Mouse (Mus musculus) spleen, embryonic (tissue): ENCODE results near the gene Smtnl2.

Source experiments
- CTCF ChIA-PET: fragments of 350-600 bp; sonication (Branson Sonifier 250); formaldehyde crosslinking; loops from one replicate; lab custom pipeline; 2022; lab: Charles Lee

Smtnl2 gene

GRCm38 (mm10) chr11:72363523-72364240 lies 47.8 kb downstream of the Smtnl2 start:
- CTCF ChIA-PET: no interaction called here

DNA sequence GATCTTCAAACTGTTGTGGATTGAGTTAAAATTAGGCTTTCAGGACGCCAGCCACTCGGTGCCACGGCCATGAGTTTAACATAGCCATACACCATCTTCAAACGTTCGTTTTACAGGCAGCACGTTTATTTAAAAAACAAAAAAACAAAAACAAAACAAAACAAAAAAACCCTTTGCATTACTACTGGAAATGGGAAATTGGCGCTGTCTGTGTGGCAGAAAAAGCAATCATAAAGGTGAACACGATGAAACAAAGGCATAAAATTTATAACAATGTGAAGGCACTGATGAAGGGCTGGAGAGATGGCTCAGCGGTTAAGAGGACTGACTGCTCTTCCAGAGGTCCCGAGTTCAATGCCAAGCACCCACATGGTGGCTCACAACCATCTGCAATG lies 49.2 kb downstream of the Smtnl2 start, which contains the start of gene Tekt1:
Gene Tekt1, minus strand, starts transcription at position 96 of the 395 bp plus-strand sequence.
- CTCF ChIA-PET: no interaction called here

DNA sequence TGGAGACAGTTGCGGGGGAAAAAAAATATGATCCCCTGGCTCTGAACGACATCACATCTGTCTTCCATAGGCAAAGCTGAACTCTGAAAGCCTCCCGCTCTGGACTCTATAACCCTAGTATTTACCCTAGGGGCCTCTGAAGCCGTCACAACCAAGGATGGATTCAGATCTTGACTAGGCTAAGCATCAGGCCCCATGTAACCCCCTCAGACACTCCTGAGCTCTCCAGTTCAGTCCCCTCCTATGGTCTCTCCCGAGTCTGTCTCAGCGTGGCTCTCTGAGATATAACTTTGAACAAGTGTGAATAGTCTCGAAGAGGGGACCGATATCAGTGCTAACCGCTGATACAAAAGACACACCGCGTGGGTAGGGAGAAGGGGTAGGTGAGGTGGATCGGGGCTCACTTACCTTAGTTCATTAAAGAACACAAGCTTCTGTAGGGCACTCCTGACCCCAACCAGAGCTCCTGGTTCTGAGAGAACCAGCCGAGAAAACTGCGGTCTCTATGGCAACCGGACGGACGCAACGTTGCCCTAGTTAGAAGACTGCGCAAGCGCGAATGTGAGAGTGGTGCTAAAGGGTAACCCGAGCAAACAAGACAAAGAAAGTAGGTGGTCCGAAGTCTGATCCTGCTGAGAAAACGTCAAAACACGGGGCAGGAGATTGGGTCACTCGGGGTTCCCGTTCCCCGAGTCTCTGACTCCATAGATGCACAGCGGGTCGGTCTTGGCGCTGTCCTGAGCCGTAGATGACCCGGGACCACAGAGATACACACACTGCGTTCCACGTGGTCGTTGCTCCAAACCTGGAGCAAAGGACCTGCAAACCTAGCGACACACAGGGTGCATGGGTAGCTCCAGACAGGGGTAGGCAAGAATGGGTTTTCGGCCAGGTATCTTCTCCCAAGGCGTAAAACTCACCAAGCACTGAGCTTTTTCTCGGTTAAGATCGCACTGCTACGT lies 49.8 kb downstream of the Smtnl2 start:
- CTCF ChIA-PET: interaction anchor here (0.8 kb wide), 1 partner anchor 102 kb away, joined by 7 read pairs; no protein-coding TSS in a partner anchor

DNA sequence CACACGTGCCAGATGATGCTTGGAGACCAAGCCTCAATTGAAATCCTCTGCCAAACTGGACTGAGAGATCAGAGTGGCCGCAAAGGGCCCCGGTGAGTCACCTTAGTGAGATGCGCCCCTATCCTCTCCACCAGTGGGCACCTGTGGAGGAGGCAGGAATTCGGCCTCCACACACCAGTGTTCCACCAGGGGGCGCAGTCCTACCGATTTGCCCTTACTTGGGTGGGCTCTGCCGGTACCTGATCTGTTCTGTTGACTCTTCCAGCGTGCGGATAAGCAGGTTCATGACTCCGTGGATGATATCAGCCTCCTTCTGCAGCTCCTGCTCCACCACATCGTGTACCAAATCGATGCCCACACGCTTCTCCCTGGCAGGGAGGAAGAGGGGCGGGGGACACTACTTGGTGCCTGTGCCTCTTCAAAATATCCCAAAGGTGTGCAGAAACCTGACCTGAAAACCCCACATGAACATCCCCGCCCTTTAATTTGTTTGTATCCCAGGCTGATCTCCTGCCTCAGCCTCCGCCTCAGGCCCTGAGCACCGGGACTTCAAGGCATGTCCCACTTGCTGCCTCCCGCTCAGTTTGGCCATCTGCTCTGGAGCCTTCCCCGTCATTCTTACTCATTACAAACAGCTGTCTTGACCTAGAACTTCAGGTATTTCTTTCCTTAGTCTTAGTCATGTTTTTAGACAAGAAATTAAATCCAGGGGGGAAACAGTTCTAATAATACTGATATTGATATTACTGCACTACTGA lies 56.4 kb downstream of the Smtnl2 start:
- CTCF ChIA-PET: interaction anchor here (0.6 to 1.0 kb wide), 2 partner anchors 39 to 209 kb away, joined by 3 to 4 read pairs; no protein-coding TSS in a partner anchor

DNA sequence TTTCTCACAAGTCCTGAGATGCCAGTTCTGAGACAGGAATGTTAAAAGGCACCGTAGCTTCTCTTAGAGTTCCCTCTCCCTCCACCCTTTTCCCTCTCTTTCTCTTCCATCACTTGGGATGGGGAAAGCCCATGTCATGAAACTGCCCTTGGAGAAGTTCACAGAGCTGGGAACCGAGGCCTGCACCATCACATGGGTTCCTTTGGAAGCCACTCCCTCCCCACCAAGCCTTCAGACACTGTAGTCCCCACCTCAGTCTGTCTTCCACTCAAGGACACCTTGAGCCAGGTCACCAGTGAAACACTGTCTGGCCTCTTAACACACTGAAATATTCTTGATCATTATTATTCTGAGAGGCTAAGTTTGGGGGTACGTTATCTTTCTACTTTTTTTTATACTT lies 58.3 kb downstream of the Smtnl2 start:
- CTCF ChIA-PET: interaction anchor here (0.9 kb wide), 1 partner anchor 9 kb away, joined by 5 read pairs; no protein-coding TSS in a partner anchor

DNA sequence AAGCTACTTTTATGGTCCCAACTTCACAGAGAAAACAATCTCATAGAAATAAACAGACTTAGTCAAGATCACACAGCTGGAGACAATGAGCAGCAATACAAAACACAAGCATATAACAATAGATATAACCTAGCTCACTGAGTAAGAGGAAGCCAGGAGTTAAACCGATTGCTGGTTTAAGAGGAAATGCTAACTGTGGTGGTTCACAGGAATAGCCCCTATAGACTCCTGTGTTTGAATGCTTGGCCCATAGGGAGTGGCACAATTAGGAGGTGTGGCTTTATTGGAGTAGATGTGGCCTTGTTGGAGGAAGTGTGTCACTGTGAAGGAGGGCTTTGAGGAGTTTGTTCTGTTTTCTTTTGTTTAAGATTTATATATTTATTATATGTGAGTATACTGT lies 59.2 kb downstream of the Smtnl2 start:
- CTCF ChIA-PET: no interaction called here

DNA sequence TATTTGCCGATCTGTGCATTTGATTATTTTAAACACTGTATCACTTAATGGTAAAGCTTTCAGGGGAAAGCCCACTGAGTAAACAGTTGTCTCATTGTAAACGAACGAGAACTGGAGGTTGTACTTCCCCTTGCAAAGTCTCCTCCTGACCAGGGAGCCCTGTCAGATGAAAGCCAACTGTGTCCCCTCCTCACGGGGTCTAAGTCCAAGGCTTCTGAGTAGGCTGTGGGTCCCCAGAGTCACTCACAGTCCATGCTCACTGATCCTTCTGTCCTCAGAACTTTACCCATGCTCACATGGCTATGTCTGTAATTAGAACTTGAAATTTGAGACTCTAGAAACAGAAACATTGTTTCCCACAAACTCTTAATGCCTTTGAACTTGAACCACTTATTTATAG lies 61.9 kb downstream of the Smtnl2 start:
- CTCF ChIA-PET: no interaction called here

DNA sequence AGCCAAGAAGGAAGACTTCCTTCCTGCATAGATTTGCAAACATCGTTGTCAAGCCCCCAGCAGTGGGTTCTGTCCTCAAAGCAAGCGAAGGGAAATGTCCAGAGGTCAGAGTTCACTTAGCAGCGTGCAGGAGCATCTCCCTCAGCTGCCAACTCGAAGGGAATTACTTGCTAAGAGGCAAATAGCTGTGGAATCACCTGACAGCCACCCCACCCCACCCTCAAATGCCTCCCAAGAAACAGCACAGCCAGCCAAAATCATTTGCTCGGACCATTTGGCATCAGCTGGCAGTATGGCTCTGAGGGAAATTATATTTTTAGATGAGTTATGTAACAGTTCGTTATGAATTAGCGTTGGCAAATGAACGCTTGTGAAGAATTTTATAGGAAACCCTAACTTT lies 62.5 kb downstream of the Smtnl2 start:
- CTCF ChIA-PET: interaction anchor here (0.6 kb wide), 1 partner anchor 216 kb away, joined by 3 read pairs; no protein-coding TSS in a partner anchor

DNA sequence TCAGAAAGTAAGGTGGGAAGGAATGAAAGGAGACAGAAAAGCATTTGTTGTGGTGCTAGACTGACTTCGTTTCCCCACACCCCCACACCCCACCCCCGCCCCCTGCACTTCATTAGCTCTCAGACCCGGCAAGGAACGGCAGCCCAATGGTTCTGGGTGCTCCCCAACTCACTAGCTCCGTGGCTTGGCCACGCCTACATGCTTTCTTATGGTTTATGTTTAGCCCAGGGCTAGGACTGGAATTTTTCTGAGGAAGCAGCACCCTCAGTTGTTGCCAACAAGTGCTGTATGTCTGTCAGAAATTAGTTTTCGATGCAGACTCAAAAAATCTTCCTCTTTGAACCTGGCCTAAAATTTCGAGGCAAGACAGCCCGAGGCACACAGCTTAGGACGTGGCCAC lies 63.0 kb downstream of the Smtnl2 start:
- CTCF ChIA-PET: interaction anchor here (0.6 kb wide), 1 partner anchor 217 kb away, joined by 3 read pairs; no protein-coding TSS in a partner anchor

DNA sequence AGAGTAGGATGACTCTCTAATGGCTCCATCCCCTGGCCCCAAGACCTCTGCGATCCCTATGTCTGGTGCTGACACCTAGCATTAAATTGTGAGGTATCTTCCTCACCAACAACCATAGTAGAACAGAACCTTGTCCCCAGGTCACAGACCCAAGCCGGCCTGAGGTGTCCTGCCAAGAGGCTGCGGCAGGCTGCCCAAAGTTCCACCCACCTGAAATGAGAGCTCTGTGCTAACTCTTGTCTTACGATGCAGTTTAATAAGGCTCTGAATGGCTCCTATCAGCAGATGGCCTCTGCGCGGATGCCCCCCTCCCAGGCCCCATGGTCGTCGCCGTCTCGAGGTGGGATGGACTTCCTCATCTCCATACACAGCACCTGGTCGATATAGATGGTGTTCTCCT lies 67.0 kb downstream of the Smtnl2 start:
- CTCF ChIA-PET: interaction anchor here (0.7 to 1.1 kb wide), 2 partner anchors 8 to 82 kb away, joined by 3 to 5 read pairs; no protein-coding TSS in a partner anchor

GRCm38 (mm10) chr11:72343904-72344303 lies 67.6 kb downstream of the Smtnl2 start:
- CTCF ChIA-PET: interaction anchor here (0.7 to 1.1 kb wide), 2 partner anchors 9 to 83 kb away, joined by 3 to 5 read pairs; no protein-coding TSS in a partner anchor

DNA sequence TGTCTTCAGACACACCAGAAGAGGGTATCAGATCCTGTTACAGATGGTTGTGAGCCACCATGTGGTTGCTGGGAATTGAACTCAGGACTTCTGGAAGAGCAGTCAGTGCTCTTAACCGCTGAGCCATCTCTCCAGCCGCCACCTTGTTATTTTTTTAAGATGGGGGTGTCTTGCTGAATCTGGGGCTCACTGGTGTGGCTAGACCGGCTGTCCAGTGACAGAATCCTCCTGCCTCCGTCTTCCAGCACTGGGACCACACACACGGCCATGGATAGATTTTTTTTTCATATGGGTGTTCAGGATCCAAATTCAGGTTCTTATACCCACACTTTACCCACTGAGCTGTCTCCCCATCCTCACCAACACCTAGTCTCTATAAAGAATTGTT lies 68.3 kb downstream of the Smtnl2 start:
- CTCF ChIA-PET: interaction anchor here (1.1 kb wide), 1 partner anchor 83 kb away, joined by 3 read pairs; no protein-coding TSS in a partner anchor

DNA sequence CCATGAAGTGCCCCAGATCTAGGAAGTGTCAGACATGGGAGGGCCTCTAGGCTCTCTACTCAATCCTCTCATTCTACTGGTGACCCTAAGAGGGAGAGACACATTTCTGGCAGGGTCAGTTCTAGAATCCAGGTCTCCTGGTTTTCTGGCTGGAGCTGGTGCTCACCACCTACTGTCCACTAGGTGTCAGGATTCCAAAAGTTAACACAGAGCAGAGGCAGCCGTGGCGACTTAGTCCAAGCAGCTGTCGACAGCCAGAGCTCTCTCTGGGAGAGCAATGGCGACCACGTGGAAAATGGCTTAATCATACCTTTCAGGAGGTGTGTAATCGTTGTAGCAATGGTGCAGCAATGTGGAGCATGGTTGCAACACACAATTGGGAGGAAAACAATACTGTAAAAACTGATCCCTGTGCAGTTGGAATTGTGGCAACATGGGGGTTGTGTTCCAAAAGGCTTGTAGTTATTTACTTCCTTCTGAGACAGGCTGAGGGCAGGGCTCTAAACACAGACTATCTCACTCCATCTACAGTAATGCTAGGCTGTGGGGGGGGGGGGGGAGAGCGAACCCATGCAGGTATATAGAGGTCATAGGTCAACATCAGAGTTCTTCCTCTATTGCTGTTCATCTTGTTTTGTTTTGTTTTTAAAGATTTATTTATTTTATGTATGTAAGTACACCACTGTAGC lies 68.8 kb downstream of the Smtnl2 start:
- CTCF ChIA-PET: interaction anchor here (0.6 to 0.8 kb wide), 2 partner anchors 70 to 90 kb away, joined by 3 to 6 read pairs; no protein-coding TSS in a partner anchor

GRCm38 (mm10) chr11:72339716-72340115 lies 71.8 kb downstream of the Smtnl2 start:
- CTCF ChIA-PET: no interaction called here
